In genomic region chr5:134173206-134173605, GRCm38 (mm10) we compare ENCODE assay signal across 10 mouse cellular contexts. TPM values are rescaled to one million over a fixed set of nuclear protein-coding genes. Genes with fewer than 3 reads are reported as not detected.
DNase-seq lines count a peak whose midpoint lies in the region; ATAC-seq and TF ChIP-seq lines count a peak whose summit lies in the region.
"Had no signal": no experiment of that assay in that cellular context is flagged by ENCODE, and none has a peak within 500 bp of the region (broad histone marks: within the 10 kb centered on the region; RNA-seq: fewer than 3 reads in every experiment).

No protein-coding gene starts in this region.

- no peak overlapping the region for H3K27ac ChIP-seq in kidney, postnatal 0 days
- H3K27ac ChIP-seq in liver, embryonic 13.5 days = no peak overlapping the region

- peak; percentile 54 for DNase-seq in kidney, postnatal 0 days (ENCODE audit: low spot score)
- DNase-seq in kidney, adult 9 months = no peak
- DNase-seq in adrenal gland, postnatal 10 days = peak; percentile 68
- peak; percentile 32 for DNase-seq in liver, embryonic 13.5 days
- peak; percentile 45 for DNase-seq in thymus, postnatal 25 days
- no peak for DNase-seq in Muller cell, postnatal 12 days (ENCODE audit: inconsistent ontology term)
- DNase-seq in cerebellum, adult 8-10 months = no peak

- ATAC-seq in kidney, postnatal 0 days (replicated peaks; ENCODE audit: low FRiP score, low read depth) = no peak
- ATAC-seq in liver, embryonic 13.5 days (ENCODE audit: low read depth) = no peak

- TF ChIP-seq CTCF in kidney, postnatal 0 days (IDR thresholded peaks at IDR 0.05; ENCODE audit: low read depth) = peak; percentile 75
- peak; percentile 97 for TF ChIP-seq CTCF in E14TG2a.4 (conservative IDR thresholded peaks at IDR 0.05; ENCODE audit: low read length)

- no peak overlapping the region for H3K4me2 ChIP-seq in kidney, postnatal 0 days (ENCODE audit: low read length)
- no peak overlapping the region for H3K4me2 ChIP-seq in liver, embryonic 13.5 days

- H3K27me3 ChIP-seq in kidney, postnatal 0 days (ENCODE audit: insufficient read depth, low read length) = no peaks in the 10 kb centered on the region
- no peaks in the 10 kb centered on the region for H3K27me3 ChIP-seq in E14TG2a.4 (ENCODE audit: insufficient read depth, low read length)
- no peaks in the 10 kb centered on the region for H3K27me3 ChIP-seq in liver, embryonic 13.5 days
- H3K27me3 ChIP-seq: megakaryocyte, embryonic 14.5 days had no signal

- H3K9ac ChIP-seq in kidney, postnatal 0 days (ENCODE audit: low read depth, low read length) = no peak overlapping the region
- no peak overlapping the region for H3K9ac ChIP-seq in liver, embryonic 13.5 days

- H3K4me1 ChIP-seq in kidney, postnatal 0 days (replicated peaks; ENCODE audit: insufficient read depth, low read length) = 0 out of 2 replicates have a peak, but pooled peaks cover 3% of the 10 kb centered on the region
- H3K4me1 ChIP-seq in E14TG2a.4 (replicated peaks; ENCODE audit: low read depth, low read length) = peaks cover 80% of the 10 kb centered on the region
- H3K4me1 ChIP-seq in liver, embryonic 13.5 days (replicated peaks) = peaks cover 42% of the 10 kb centered on the region

- no peak overlapping the region for H3K4me3 ChIP-seq in kidney, postnatal 0 days (replicated peaks; ENCODE audit: low read depth, low read length)
- no peak overlapping the region for H3K4me3 ChIP-seq in E14TG2a.4 (replicated peaks; ENCODE audit: low read length)
- H3K4me3 ChIP-seq in liver, embryonic 13.5 days (replicated peaks) = no peak overlapping the region
- H3K4me3 ChIP-seq: erythroblast, embryonic 14.5 days; megakaryocyte, embryonic 14.5 days had no signal

- 0 out of 2 replicates have a peak, but pooled peaks cover 11% of the 10 kb centered on the region for H3K36me3 ChIP-seq in kidney, postnatal 0 days (ENCODE audit: insufficient read depth, low read length)
- H3K36me3 ChIP-seq in E14TG2a.4 (ENCODE audit: insufficient read depth, low read length) = peaks cover 47% of the 10 kb centered on the region
- H3K36me3 ChIP-seq in liver, embryonic 13.5 days = peaks cover 42% of the 10 kb centered on the region

- 50% methylated on average over 4 of the region's 4 CpGs for WGBS in kidney, postnatal 0 days
- 23% methylated on average over 4 of the region's 4 CpGs for WGBS in liver, embryonic 13.5 days (ENCODE audit: insufficient replicate concordance)

- no peaks in the 10 kb centered on the region for H3K9me3 ChIP-seq in kidney, postnatal 0 days (replicated peaks; ENCODE audit: low read length)
- H3K9me3 ChIP-seq in E14TG2a.4 (ENCODE audit: low read length) = no peaks in the 10 kb centered on the region
- H3K9me3 ChIP-seq in liver, embryonic 13.5 days (replicated peaks) = no peaks in the 10 kb centered on the region
- H3K9me3 ChIP-seq: megakaryocyte, embryonic 14.5 days had no signal

RNA-seq across cellular contexts. Expression of gene Rcc1l, which starts 3.4 kb away (rescaled TPM):
- 32.1 and 33.4 TPM in 2 replicates for polyA plus RNA-seq in kidney, postnatal 0 days (2015; fragmentation: Nextera tagmentation; extraction: Ambion mirVana)
- 10 to 100 TPM; 26.6 to 29.4 TPM for total RNA-seq in adrenal gland, postnatal 10 days (2021)
- 21.1 and 21.9 TPM in 2 replicates for polyA plus RNA-seq in liver, embryonic 13.5 days (2015; fragmentation: Nextera tagmentation; extraction: Ambion mirVana)

RNA-seq across cellular contexts. Expression of gene Gtf2ird2, which starts 10.6 kb away (rescaled TPM):
- polyA plus RNA-seq in kidney, postnatal 0 days (2015; fragmentation: Nextera tagmentation; extraction: Ambion mirVana) = 6.1 and 6.9 TPM in 2 replicates
- total RNA-seq in adrenal gland, postnatal 10 days (2021) = 10 to 100 TPM in 1 of 2 experiments, 1 to 10 TPM in 1; 7.4 to 12.0 TPM
- polyA plus RNA-seq in liver, embryonic 13.5 days (2015; fragmentation: Nextera tagmentation; extraction: Ambion mirVana) = 1.5 and 2.5 TPM in 2 replicates

RNA-seq across cellular contexts. Expression of gene Ncf1, which starts 56.2 kb away (rescaled TPM):
- 2.4 and 2.9 TPM in 2 replicates for polyA plus RNA-seq in kidney, postnatal 0 days (2015; fragmentation: Nextera tagmentation; extraction: Ambion mirVana)
- 10 to 100 TPM in 1 of 2 experiments, 1 to 10 TPM in 1; 8.4 to 10.2 TPM for total RNA-seq in adrenal gland, postnatal 10 days (2021)
- 8.1 and 9.3 TPM in 2 replicates for polyA plus RNA-seq in liver, embryonic 13.5 days (2015; fragmentation: Nextera tagmentation; extraction: Ambion mirVana)

Comparison
In these comparisons a context has a peak if more than half of its experiments do, and no peak if none do; other contexts are left out.
1. DNase-seq: peak in kidney, postnatal 0 days (single experiment), adrenal gland, postnatal 10 days (single experiment), liver, embryonic 13.5 days (single experiment) and thymus, postnatal 25 days (single experiment); none in kidney, adult 9 months (single experiment), Muller cell, postnatal 12 days (single experiment) and cerebellum, adult 8-10 months (single experiment).